Mouse (Mus musculus): ENCODE measurements around the gene Ddn.

DNA sequence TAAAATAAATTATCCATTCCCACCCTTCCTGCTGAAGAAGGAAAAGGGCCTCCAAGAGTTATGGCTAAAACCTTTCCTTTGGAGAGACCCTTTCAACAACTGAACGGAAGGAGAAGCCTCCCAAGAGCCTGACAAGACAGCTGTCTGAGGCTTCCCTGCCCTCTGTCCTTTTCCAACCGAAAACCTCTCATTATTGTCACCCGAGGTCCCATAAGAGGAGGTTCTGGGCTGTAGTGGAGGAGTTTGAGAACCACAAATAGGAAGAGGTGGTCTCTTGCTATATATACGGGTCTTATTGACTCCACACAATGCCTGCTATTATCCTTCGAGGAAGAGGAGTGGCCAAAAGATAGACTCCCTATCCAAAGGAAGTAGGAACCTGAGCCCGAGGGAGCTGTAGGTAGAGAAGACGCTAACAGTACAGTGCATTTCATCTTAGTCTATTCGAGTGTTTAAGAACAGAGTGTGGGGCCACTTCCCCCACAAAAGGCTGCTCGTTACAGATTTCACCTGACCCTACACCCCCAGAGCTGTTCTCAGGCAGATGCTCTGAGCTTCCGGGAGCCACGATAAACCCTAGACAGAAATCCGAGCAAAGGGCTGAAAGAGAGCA, 37.4 kb downstream of the Ddn start:
- no peak for TF ChIP-seq CTCF (IDR thresholded peaks at IDR 0.05; ENCODE audit: borderline replicate concordance, extremely low read depth, insufficient read depth, insufficient read length)
- TF ChIP-seq POLR2A (IDR thresholded peaks at IDR 0.05; ENCODE audit: borderline replicate concordance, extremely low read depth, insufficient read depth, insufficient read length, poor library complexity, severe bottlenecking): no peak

All from brain, embryonic 14.5 days (tissue).